Mouse (Mus musculus) layer of hippocampus, adult 2 months (tissue): ENCODE results near the gene Cacna2d2. TPM values are rescaled to one million over a fixed set of nuclear protein-coding genes. Genes with fewer than 3 reads are reported as not detected.

Source experiments
- DNase-seq, 2 experiments: peaks; one replicate each; pipeline ENCODE4 v3.0.0; 2022; ENCODE audit warnings: low spot score in 2 of 2
- H3K27ac ChIP-seq: fragments of 200-600 bp; 2 replicates; pipeline ENCODE4 v1.8.1; 2022
- H3K4me3 ChIP-seq: fragments of 200-600 bp; 2 replicates; pipeline ENCODE4 v1.8.1; 2022; ENCODE audit warnings: mild to moderate bottlenecking
- CTCF ChIP-seq: fragments of 200-600 bp; conservative IDR thresholded peaks from 2 replicates; pipeline ENCODE4 v1.8.1; 2022; ENCODE audit warnings: antibody characterized with exemption, mild to moderate bottlenecking, moderate library complexity
- total RNA-seq, 2 experiments: library from RNA; stranded (reverse); gene quantifications; 2 replicates each; pipeline ENCODE4 v1.2.3; 2021

Cacna2d2 gene
- total RNA-seq, 2 experiments from 2014 or later: 18.1 to 19.3 TPM

DNA sequence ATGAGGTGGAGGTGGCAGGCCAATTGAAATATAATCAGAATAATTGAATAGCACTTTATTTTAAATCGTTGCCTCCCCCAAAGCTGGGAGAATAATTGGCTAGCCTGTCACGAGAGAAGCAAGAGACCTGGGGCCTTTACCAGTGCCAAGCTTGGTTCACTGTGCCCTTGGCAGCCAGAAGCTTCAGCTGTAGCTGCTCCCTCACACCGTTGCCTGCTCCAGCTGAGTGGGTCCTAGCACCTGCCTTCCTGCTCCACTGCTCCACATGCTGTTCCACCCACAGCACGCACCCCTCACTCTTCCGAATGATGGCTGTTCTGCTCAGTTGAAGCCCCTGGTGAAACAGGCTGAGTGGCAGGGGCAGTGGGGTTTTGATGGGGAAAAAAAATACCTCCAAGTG lies 21.5 kb downstream of the Cacna2d2 start:
- no peak overlapping the region for H3K4me3 ChIP-seq
- DNase-seq: no peak
- no peak overlapping the region for H3K27ac ChIP-seq
- TF ChIP-seq CTCF: no peak

DNA sequence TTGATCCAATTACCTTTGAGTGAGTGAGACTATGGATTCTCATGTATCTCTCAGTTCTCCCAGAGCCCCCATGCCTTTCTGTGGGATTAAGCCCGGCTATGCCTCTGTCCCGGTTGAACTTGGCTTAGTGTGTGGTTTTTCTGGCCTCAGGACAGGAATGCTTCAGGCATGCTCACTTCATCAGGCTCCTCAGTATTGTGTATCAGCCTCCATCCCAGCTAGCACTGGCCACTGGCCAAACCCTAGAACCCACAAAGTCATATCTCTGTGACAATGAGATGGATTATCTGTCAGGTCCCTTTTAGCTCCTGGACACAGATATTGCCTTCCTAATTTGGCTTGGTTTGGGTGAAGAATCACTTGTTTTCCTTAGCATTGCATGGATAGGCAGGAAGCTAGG lies 23.5 kb downstream of the Cacna2d2 start:
- TF ChIP-seq CTCF: no peak
- H3K27ac ChIP-seq: no peak overlapping the region

DNA sequence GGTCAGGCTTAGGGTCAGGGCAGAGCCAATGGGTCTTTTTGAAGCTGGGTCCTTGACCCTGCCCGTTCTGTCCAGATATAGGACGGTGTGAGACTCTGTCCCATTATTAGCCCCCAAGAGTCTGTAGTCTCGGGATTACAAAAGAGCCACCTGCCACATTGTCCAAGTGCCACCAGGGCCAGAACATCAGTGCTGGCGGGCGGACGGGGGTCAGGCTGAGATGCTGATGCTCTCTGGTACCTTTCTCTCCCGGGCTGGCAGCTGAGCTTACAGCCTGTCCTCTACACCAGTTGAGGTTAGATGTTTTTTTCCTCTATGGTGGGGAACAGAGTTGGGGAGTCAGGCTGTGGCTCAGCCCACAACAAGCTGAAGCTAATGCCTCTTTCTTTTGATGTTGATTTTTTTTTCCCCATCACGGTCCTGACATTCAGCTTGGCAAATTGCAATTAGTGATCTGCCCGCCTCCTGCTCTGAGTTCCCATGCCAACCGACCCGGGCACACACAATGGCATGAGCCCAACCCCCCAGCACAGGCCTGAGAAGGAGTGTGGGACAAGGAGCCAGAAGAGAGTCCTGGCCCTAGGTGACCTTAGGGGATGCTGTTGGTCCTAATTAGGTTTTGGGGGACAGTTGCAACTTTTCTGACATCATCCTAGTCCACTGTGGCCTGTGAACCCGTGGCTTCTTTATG lies 25.2 kb downstream of the Cacna2d2 start:
- no peak for TF ChIP-seq CTCF
- DNase-seq: no peak
- Histone ChIP-seq H3K4me3 (no peak overlapping the region), H3K27ac (no peak overlapping the region)

More for the DNA sequence above, 23.5 kb downstream of the Cacna2d2 start:
- no peak for DNase-seq
- H3K4me3 ChIP-seq: no peak overlapping the region

- H3K4me3 ChIP-seq: no peak overlapping the region
- DNase-seq: no peak
- TF ChIP-seq CTCF: no peak
- no peak overlapping the region for H3K27ac ChIP-seq
Measured at GRCm38 (mm10) chr9:107427876-107428275, 28.5 kb downstream of the Cacna2d2 start.

DNA sequence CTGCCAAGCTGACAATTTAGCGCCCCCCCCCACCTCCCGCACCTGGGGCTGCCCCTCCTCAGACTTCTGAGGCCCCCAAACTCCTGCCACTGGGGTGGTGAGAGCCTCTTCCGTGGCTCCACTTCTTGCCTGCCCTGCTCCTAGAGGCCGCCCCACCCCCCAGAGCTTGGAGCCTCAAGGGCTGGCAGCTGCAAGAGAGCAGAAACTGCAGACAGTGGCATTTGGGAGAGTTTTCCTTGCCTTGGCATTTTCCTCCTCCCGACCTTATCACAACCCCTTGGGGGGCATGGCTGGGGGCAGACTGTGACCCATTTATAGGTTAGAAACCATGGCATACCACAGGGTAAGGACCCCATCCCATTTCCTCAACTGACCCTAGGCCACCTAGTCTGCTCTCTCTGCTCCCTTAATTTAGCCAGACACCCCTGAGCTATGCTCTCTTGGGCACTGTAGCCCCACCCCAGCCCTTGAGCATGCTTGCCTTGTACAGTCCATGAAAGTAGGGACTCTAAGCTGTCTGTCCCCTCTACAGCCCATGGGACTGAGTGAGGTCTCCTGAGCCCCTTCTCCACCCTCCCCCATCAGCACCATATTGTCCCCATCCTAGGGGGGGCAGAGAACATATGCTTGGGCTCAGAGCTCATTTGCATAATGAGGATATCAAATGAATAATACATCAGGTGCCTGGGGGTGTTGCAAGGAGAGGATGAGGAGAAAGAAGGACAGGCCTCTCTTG lies 29.2 kb downstream of the Cacna2d2 start:
- Histone ChIP-seq H3K4me3 (no peak overlapping the region), H3K27ac (no peak overlapping the region)
- no peak for TF ChIP-seq CTCF
- DNase-seq: no peak

DNA sequence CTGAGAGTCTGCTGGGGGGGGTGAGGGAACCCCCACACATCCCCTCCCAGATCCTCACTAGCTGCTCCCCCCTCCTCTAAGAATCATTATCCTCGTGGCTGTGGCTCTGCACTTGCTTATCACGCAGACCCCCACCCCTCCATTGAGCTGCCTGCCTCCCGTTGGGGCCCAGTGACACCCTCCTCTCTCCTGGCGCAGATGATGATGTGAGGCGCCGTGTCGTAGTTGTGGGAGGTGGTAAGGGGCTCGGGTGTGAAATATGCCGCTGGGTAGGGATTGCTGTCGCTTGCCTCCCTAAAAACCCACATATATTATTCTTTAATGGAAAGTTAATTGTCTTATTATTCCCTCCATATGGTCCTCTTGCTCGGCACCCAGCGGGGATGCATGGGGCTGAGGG lies 31.0 kb downstream of the Cacna2d2 start:
- H3K4me3 ChIP-seq: no peak overlapping the region
- TF ChIP-seq CTCF: no peak
- no peak for DNase-seq
- H3K27ac ChIP-seq: no peak overlapping the region

DNA sequence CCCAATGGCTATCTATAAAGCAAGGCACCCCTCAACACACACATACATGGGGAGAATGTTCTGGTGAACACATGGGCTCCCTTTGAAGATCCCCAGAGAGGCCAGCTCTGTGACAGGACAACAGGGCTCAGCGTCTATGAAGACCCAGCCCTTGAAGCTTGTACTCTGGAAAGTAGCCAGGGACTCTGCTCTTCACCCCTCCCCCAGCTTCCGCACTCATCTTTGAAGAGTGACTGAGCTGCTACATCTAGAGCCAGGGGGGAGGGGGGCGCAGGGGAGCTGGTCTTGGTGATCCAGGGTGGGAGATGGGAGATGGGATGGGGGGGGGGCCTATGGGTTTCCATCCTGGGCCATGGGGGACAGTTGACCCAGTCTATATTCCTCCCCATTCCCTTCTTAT lies 33.1 kb downstream of the Cacna2d2 start:
- DNase-seq: no peak
- H3K4me3 ChIP-seq: no peak overlapping the region
- no peak overlapping the region for H3K27ac ChIP-seq
- no peak for TF ChIP-seq CTCF

GRCm38 (mm10) chr9:107434851-107435250 lies 35.4 kb downstream of the Cacna2d2 start:
- H3K27ac ChIP-seq: no peak overlapping the region

GRCm38 (mm10) chr9:107435285-107435684 lies 35.9 kb downstream of the Cacna2d2 start:
- no peak overlapping the region for H3K4me3 ChIP-seq
- TF ChIP-seq CTCF: no peak
- no peak for DNase-seq
- no peak overlapping the region for H3K27ac ChIP-seq

More at GRCm38 (mm10) chr9:107434851-107435250, 35.4 kb downstream of the Cacna2d2 start:
- H3K4me3 ChIP-seq: no peak overlapping the region
- DNase-seq: no peak
- TF ChIP-seq CTCF: no peak

DNA sequence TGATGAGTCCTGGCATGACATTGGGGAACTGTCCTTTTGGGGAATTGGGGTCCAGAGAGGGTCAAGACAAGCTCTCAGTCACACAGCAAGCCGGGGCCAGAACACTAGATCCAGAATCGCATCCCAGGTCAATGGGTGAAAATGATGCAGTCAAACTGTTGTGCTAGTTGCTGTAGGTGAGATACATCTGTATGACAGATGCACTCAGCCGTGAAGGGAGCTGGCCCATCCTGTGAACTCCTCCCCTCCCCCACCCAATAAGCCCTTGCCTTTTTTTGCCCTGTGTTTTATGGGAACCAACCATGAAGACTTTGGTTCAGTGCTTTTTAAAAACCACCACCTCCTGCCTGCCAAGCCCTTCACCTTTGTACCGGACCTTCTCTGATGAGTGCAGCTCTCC lies 43.5 kb downstream of the Cacna2d2 start:
- H3K4me3 ChIP-seq: no peak overlapping the region
- no peak for TF ChIP-seq CTCF
- no peak for DNase-seq
- no peak overlapping the region for H3K27ac ChIP-seq

GRCm38 (mm10) chr9:107443324-107443723 lies 43.9 kb downstream of the Cacna2d2 start:
- no peak for TF ChIP-seq CTCF
- no peak overlapping the region for H3K4me3 ChIP-seq

DNA sequence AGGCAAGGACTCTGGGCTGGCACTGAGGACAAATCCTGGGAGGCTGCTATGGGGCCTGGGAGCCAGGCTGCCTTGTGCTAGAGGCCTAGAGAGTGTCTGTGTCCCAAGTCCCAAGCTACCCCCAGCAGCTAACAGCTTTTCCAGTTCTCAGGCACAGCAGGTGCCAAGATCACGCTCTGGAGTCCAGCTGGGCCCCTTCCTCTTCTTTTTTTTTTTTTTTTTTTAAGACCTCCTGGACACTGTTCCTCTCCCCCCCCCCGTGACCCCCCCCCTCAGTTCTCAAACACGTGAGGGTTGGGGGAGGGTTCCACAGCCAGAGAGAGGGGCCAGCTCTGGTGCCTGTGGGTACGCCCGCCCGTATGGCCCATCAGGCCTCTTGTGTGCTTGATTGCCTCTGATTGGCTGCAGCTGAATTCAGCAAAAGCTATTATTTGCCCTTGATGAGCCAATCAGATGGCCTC lies 45.6 kb downstream of the Cacna2d2 start:
- Histone ChIP-seq H3K27ac (no peak overlapping the region), H3K4me3 (no peak overlapping the region)
- TF ChIP-seq CTCF: no peak
- no peak for DNase-seq

More at GRCm38 (mm10) chr9:107443324-107443723, 43.9 kb downstream of the Cacna2d2 start:
- H3K27ac ChIP-seq: no peak overlapping the region
- DNase-seq: peak in 1 of 2 experiments; percentile 9

DNA sequence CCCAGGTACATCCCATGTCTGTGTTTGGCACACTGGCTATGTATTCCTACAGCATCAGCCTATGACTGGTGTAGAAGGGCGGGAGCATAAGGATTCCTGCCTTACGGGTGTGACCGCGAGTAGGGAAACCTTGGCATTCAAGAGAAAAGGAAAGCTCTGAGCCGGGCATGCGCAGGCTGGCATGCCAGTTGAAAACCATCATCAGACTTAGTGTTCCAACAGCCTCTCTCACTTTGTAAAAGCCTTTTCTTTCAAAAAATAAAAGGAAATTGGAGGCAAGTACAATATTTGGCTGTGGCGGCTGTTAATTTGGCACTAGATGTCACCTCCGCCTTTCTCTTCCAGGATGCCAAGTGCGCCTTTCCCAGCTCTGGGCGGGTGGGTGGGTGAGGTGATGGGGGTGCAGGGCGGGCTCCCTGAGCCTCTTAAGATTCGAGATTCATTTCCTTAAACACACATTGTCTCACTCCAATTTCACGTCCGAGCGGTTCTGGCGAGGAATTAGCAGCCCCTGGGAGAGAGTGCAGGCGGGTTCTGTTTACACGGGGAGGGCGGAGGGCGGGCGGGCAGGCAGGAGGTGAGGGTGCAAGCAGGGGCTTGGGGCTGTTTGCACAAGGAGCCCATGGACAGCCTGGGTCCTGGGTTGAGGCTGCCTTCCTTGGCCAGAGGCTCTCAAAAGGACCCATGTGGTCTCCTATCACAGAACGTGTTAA lies 49.5 kb downstream of the Cacna2d2 start:
- no peak for TF ChIP-seq CTCF
- Histone ChIP-seq H3K4me3 (no peak overlapping the region), H3K27ac (no peak overlapping the region)
- peak in 1 of 2 experiments; percentile 10 for DNase-seq
